8 mouse cellular contexts compared by ENCODE assay signal in genomic region chr10:80248971-80249640, GRCm38 (mm10). TPM values are rescaled to one million over a fixed set of nuclear protein-coding genes. Genes with fewer than 3 reads are reported as not detected.
A peak's percentile ranks its signal among the peaks of the same experiment; 100 is the strongest.
DNase-seq lines count a peak whose midpoint lies in the region; ATAC-seq lines count a peak whose summit lies in the region.

Ndufs7 (plus strand) TSS chr10:80249121.

- H3K36me3 ChIP-seq in heart, embryonic 13.5 days: peaks cover 35% of the 10 kb centered on the region
- H3K36me3 ChIP-seq in liver, embryonic 12.5 days: peaks cover 36% of the 10 kb centered on the region
- H3K36me3 ChIP-seq in stomach, embryonic 15.5 days: peaks cover 16% of the 10 kb centered on the region

- H3K4me2 ChIP-seq in heart, embryonic 13.5 days: peak within 1 kb of the TSS; percentile 94
- H3K4me2 ChIP-seq in liver, embryonic 12.5 days: peak within 1 kb of the TSS; percentile 87
- H3K4me2 ChIP-seq in stomach, embryonic 15.5 days: peak within 1 kb of the TSS; percentile 71

- peak within 1 kb of the TSS; percentile 87 for H3K4me3 ChIP-seq in brown adipose tissue, adult 24 weeks (ENCODE audit: insufficient read depth, low read depth, low read length)
- peak within 1 kb of the TSS; percentile 92 for H3K4me3 ChIP-seq in heart, embryonic 13.5 days
- H3K4me3 ChIP-seq in liver, embryonic 12.5 days: peak within 1 kb of the TSS; percentile 93
- peak within 1 kb of the TSS; percentile 71 for H3K4me3 ChIP-seq in stomach, embryonic 15.5 days (replicated peaks)

- ATAC-seq in heart, embryonic 13.5 days (ENCODE audit: extremely low read depth, insufficient number of reproducible peaks, low FRiP score, low TSS enrichment): peak; percentile 69
- peak; percentile 87 for ATAC-seq in liver, embryonic 12.5 days
- ATAC-seq in stomach, embryonic 15.5 days (ENCODE audit: insufficient read depth, low FRiP score, low read depth): peak; percentile 88

- H3K9me3 ChIP-seq in heart, embryonic 13.5 days: no peaks in the 10 kb centered on the region
- no peaks in the 10 kb centered on the region for H3K9me3 ChIP-seq in liver, embryonic 12.5 days (replicated peaks)
- H3K9me3 ChIP-seq in stomach, embryonic 15.5 days: no peaks in the 10 kb centered on the region

- H3K9ac ChIP-seq in heart, embryonic 13.5 days: peak within 1 kb of the TSS; percentile 98
- H3K9ac ChIP-seq in liver, embryonic 12.5 days: peak within 1 kb of the TSS; percentile 92
- H3K9ac ChIP-seq in stomach, embryonic 15.5 days: peak within 1 kb of the TSS; percentile 76

- WGBS in heart, embryonic 13.5 days: under 1% methylated on average over 53 of the region's 53 CpGs
- under 1% methylated on average over 53 of the region's 53 CpGs for WGBS in liver, embryonic 12.5 days (ENCODE audit: insufficient replicate concordance)
- under 1% methylated on average over 53 of the region's 53 CpGs for WGBS in stomach, embryonic 15.5 days

- peak; percentile 96 for DNase-seq in CD4-positive, CD25-positive, alpha-beta regulatory T cell, adult 2 months (ENCODE audit: low read depth, low spot score)
- peak; percentile 52 for DNase-seq in fat pad, adult 2 months (ENCODE audit: extremely low read depth, low read depth, low spot score)
- peak; percentile 95 for DNase-seq in kidney, postnatal 10 days
- DNase-seq in natural killer cell, adult 2 months (ENCODE audit: low spot score in 2 of 2): peak; percentile 97 to 98

- no peaks in the 10 kb centered on the region for H3K27me3 ChIP-seq in heart, embryonic 13.5 days (replicated peaks)
- no peaks in the 10 kb centered on the region for H3K27me3 ChIP-seq in liver, embryonic 12.5 days (replicated peaks)
- no peaks in the 10 kb centered on the region for H3K27me3 ChIP-seq in stomach, embryonic 15.5 days (replicated peaks)

- peaks cover 5% of the 10 kb centered on the region; the same call in 1 of the 2 replicates for H3K4me1 ChIP-seq in brown adipose tissue, adult 24 weeks (ENCODE audit: control insufficient read depth, insufficient read depth, insufficient read length, low read length)
- peaks cover 41% of the 10 kb centered on the region for H3K4me1 ChIP-seq in heart, embryonic 13.5 days
- peaks cover 54% of the 10 kb centered on the region for H3K4me1 ChIP-seq in liver, embryonic 12.5 days
- H3K4me1 ChIP-seq in stomach, embryonic 15.5 days: peaks cover 16% of the 10 kb centered on the region

- H3K27ac ChIP-seq in brown adipose tissue, adult 24 weeks (replicated peaks; ENCODE audit: low read depth, low read length): peak within 1 kb of the TSS; percentile 98
- H3K27ac ChIP-seq in heart, embryonic 13.5 days (replicated peaks): peak within 1 kb of the TSS; percentile 92
- peak within 1 kb of the TSS; percentile 91 for H3K27ac ChIP-seq in liver, embryonic 12.5 days
- peak within 1 kb of the TSS; percentile 91 for H3K27ac ChIP-seq in stomach, embryonic 15.5 days

RNA-seq across cellular contexts. Expression of gene Ndufs7, which starts in this region (rescaled TPM):
- polyA plus RNA-seq in brown adipose tissue, adult 24 weeks (2012; ENCODE audit: insufficient read depth, insufficient read length, missing spikeins): 732 and 1,152 TPM in 2 replicates
- polyA plus RNA-seq in heart, embryonic 13.5 days (2015; fragmentation: Nextera tagmentation; extraction: Ambion mirVana): 527 and 606 TPM in 2 replicates
- 296 and 312 TPM in 2 replicates for polyA plus RNA-seq in liver, embryonic 12.5 days (2016; fragmentation: Nextera tagmentation; extraction: Ambion mirVana)
- polyA plus RNA-seq in stomach, embryonic 15.5 days (2015; fragmentation: Nextera tagmentation; extraction: Ambion mirVana): 326 and 364 TPM in 2 replicates

Comparison
In these comparisons a context has a peak if more than half of its experiments do, and no peak if none do; other contexts are left out.
1. Peak in every context shown above with its lines: DNase-seq, ATAC-seq, H3K4me3 ChIP-seq and H3K27ac ChIP-seq.